Mouse (Mus musculus): Measurements from ENCODE around the gene Vmn1r181.
"Not testable (repeated sequence)": the region's sequence is repeated elsewhere in the genome, so short reads cannot be mapped to it uniquely, and the experiment has no call there.

The Vmn1r181 gene

GRCm38 (mm10) chr7:23974315-23974714, at the start of gene Vmn1r181:
TSS of gene Vmn1r181 (plus strand) at chr7:23974615.
- DNase-seq (ENCODE audit: low spot score) = not testable (repeated sequence)

- no peak for DNase-seq (ENCODE audit: low spot score)
These were observed 47.7 kb upstream of the Vmn1r181 start, which contains the start of gene Vmn1r179 for GRCm38 (mm10) chr7:23926678-23927077. TSS of gene Vmn1r179 (plus strand) at chr7:23926978.

GRCm38 (mm10) chr7:23950332-23950731, 24.1 kb upstream of the Vmn1r181 start, which contains the start of gene Vmn1r180:
TSS of gene Vmn1r180 (plus strand) at chr7:23950632.
- no peak for DNase-seq (ENCODE audit: low spot score)

- DNase-seq (ENCODE audit: low spot score) = not testable (repeated sequence)
These were observed 6.4 kb upstream of the Vmn1r181 start for GRCm38 (mm10) chr7:23968044-23968443.

GRCm38 (mm10) chr7:24001391-24001790, 27.0 kb downstream of the Vmn1r181 start, which contains the start of gene V1rd19:
TSS of gene V1rd19 (plus strand) at chr7:24001691.
- DNase-seq (ENCODE audit: low spot score) = no peak
